Comparison of ENCODE assay signal across 10 mouse cellular contexts in the genomic region with DNA sequence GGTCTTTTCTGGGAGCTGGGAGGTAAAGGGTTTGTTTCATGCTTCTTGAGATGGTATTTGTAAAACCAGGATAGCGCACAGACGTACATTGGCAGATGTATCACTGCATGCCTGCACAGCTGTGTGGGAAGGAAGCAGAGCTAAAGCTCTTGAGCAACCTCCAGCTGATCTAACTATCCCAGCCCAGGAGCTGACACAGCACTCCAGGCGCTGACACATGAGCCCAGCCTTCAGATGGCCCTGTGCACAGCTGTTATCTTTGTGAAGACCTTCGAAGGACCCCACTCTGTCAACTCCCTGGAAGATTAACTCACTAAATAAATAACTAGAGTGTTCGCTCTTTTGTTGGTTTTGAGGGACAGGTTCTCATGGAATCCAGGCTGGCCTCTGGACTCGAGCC. TPM values are rescaled to one million over a fixed set of nuclear protein-coding genes. Genes with fewer than 3 reads are reported as not detected.
A peak's percentile ranks its signal among the peaks of the same experiment; 100 is the strongest.
DNase-seq lines count a peak whose midpoint lies in the region; ATAC-seq lines count a peak whose summit lies in the region.
"Had no signal": no experiment of that assay in that cellular context is flagged by ENCODE, and none has a peak within 500 bp of the region (broad histone marks: within the 10 kb centered on the region; RNA-seq: fewer than 3 reads in every experiment).

No protein-coding gene starts in this region.

- H3K27me3 ChIP-seq in hindbrain, embryonic 10.5 days (ENCODE audit: insufficient read depth, poor library complexity, severe bottlenecking): no peaks in the 10 kb centered on the region
- no peaks in the 10 kb centered on the region for H3K27me3 ChIP-seq in hindbrain, embryonic 13.5 days
- no peaks in the 10 kb centered on the region for H3K27me3 ChIP-seq in kidney, embryonic 15.5 days
- H3K27me3 ChIP-seq in forebrain, embryonic 12.5 days: no peaks in the 10 kb centered on the region
- H3K27me3 ChIP-seq: embryonic facial prominence, embryonic 13.5 days had no signal

- H3K36me3 ChIP-seq in hindbrain, embryonic 10.5 days: no peaks in the 10 kb centered on the region
- no peaks in the 10 kb centered on the region for H3K36me3 ChIP-seq in hindbrain, embryonic 13.5 days
- H3K36me3 ChIP-seq in kidney, embryonic 15.5 days: no peaks in the 10 kb centered on the region
- H3K36me3 ChIP-seq in macrophage (ENCODE audit: inconsistent target): no peaks in the 10 kb centered on the region
- H3K36me3 ChIP-seq in forebrain, embryonic 12.5 days (replicated peaks): no peaks in the 10 kb centered on the region
- H3K36me3 ChIP-seq: embryonic facial prominence, embryonic 13.5 days; midbrain, embryonic 12.5 days had no signal

- no peaks in the 10 kb centered on the region for H3K79me2 ChIP-seq in macrophage (ENCODE audit: inconsistent target)

- H3K4me1 ChIP-seq in hindbrain, embryonic 10.5 days (replicated peaks): peaks cover 5% of the 10 kb centered on the region
- H3K4me1 ChIP-seq in hindbrain, embryonic 13.5 days (replicated peaks): no peaks in the 10 kb centered on the region
- peaks cover 10% of the 10 kb centered on the region for H3K4me1 ChIP-seq in kidney, embryonic 15.5 days
- 0 out of 2 replicates have a peak, but pooled peaks cover 4% of the 10 kb centered on the region for H3K4me1 ChIP-seq in forebrain, embryonic 12.5 days
- H3K4me1 ChIP-seq: midbrain, embryonic 12.5 days had no signal

- H3K9ac ChIP-seq in hindbrain, embryonic 13.5 days: no peak overlapping the region
- H3K9ac ChIP-seq in kidney, embryonic 15.5 days: no peak overlapping the region
- no peak overlapping the region for H3K9ac ChIP-seq in forebrain, embryonic 12.5 days
- H3K9ac ChIP-seq: embryonic facial prominence, embryonic 13.5 days; midbrain, embryonic 12.5 days had no signal

- no peak for ATAC-seq in hindbrain, embryonic 13.5 days (ENCODE audit: low FRiP score)
- ATAC-seq in kidney, embryonic 15.5 days (replicated peaks; ENCODE audit: low FRiP score): peak; percentile 89
- ATAC-seq in forebrain, embryonic 12.5 days (ENCODE audit: low FRiP score): no peak

- intact Hi-C loops in gastrocnemius, postnatal 14 days (cut with DNase I; ENCODE audit: low total_unique reads): no loop called here

- H3K4me3 ChIP-seq in hindbrain, embryonic 10.5 days: no peak overlapping the region
- H3K4me3 ChIP-seq in hindbrain, embryonic 13.5 days: no peak overlapping the region
- no peak overlapping the region for H3K4me3 ChIP-seq in kidney, embryonic 15.5 days (replicated peaks)
- H3K4me3 ChIP-seq in macrophage (ENCODE audit: inconsistent target): no peak overlapping the region
- no peak overlapping the region for H3K4me3 ChIP-seq in forebrain, embryonic 12.5 days (replicated peaks)
- H3K4me3 ChIP-seq: embryonic facial prominence, embryonic 13.5 days; midbrain, embryonic 12.5 days had no signal

- no peaks in the 10 kb centered on the region for H3K9me3 ChIP-seq in hindbrain, embryonic 10.5 days
- H3K9me3 ChIP-seq in hindbrain, embryonic 13.5 days: no peaks in the 10 kb centered on the region
- no peaks in the 10 kb centered on the region for H3K9me3 ChIP-seq in kidney, embryonic 15.5 days (replicated peaks)
- no peaks in the 10 kb centered on the region for H3K9me3 ChIP-seq in forebrain, embryonic 12.5 days
- H3K9me3 ChIP-seq: embryonic facial prominence, embryonic 13.5 days; midbrain, embryonic 12.5 days had no signal

- DNase-seq in hindbrain, embryonic 10.5 days (ENCODE audit: low spot score): peak; percentile 14
- DNase-seq in gastrocnemius, postnatal 14 days: peak; percentile 41
- no peak for DNase-seq in urinary bladder, postnatal 10 days (ENCODE audit: low spot score)
- no peak for DNase-seq in spleen, postnatal 14 days (ENCODE audit: low spot score in 2 of 2)

- 64% methylated on average over 6 of the region's 6 CpGs for WGBS in hindbrain, embryonic 10.5 days
- 73% methylated on average over 6 of the region's 6 CpGs for WGBS in hindbrain, embryonic 13.5 days
- 31% methylated on average over 6 of the region's 6 CpGs for WGBS in kidney, embryonic 15.5 days
- WGBS in macrophage (ENCODE audit: missing documents): 30% methylated on average over 6 of the region's 6 CpGs
- WGBS in forebrain, embryonic 12.5 days: 73% methylated on average over 6 of the region's 6 CpGs

- no peak overlapping the region for H3K4me2 ChIP-seq in hindbrain, embryonic 13.5 days
- no peak overlapping the region for H3K4me2 ChIP-seq in kidney, embryonic 15.5 days
- H3K4me2 ChIP-seq in forebrain, embryonic 12.5 days: no peak overlapping the region
- H3K4me2 ChIP-seq: embryonic facial prominence, embryonic 13.5 days; midbrain, embryonic 12.5 days had no signal

- H3K27ac ChIP-seq in hindbrain, embryonic 10.5 days: 0 out of 2 replicates have a peak overlapping the region, but pooled peaks have one; percentile 12
- no peak overlapping the region for H3K27ac ChIP-seq in hindbrain, embryonic 13.5 days
- H3K27ac ChIP-seq in kidney, embryonic 15.5 days: 0 out of 2 replicates have a peak overlapping the region, but pooled peaks have one; percentile 32
- peak overlapping the region; percentile 83 for H3K27ac ChIP-seq in macrophage
- no peak overlapping the region for H3K27ac ChIP-seq in forebrain, embryonic 12.5 days
- H3K27ac ChIP-seq: embryonic facial prominence, embryonic 13.5 days; midbrain, embryonic 12.5 days had no signal

RNA-seq across cellular contexts. Expression of a gene that starts 48.4 kb away (rescaled TPM):
- polyA plus RNA-seq in hindbrain, embryonic 10.5 days (2016; fragmentation: Nextera tagmentation; extraction: Ambion mirVana): 12.1 and 12.8 TPM in 2 replicates
- polyA plus RNA-seq in hindbrain, embryonic 13.5 days (2015; fragmentation: Nextera tagmentation; extraction: Ambion mirVana): 22.8 and 23.5 TPM in 2 replicates
- total RNA-seq in gastrocnemius, postnatal 14 days (2021): 10 to 100 TPM; 19.7 to 43.0 TPM
- polyA plus RNA-seq in kidney, embryonic 15.5 days (2015; fragmentation: Nextera tagmentation; extraction: Ambion mirVana): 18.4 and 21.1 TPM in 2 replicates
- total RNA-seq in macrophage (2018; cell fraction: chromatin; rRNA removed): 10 to 100 TPM in 13 of 26 experiments, 1 to 10 TPM in 13; 1.4 to 26.4 (median 9.4) TPM
- total RNA-seq in macrophage (2018; cell fraction: cytosol; rRNA removed): 10 to 100 TPM in 18 of 26 experiments, 1 to 10 TPM in 8; 4.0 to 71.2 (median 27.5) TPM
- total RNA-seq in macrophage (2018; cell fraction: nucleus; rRNA removed): 10 to 100 TPM in 17 of 26 experiments, 1 to 10 TPM in 9; 3.9 to 70.1 (median 22.0) TPM
- polyA plus RNA-seq in macrophage (2018): 25.2 to 65.7 TPM (median 58.6 TPM) in 3 replicates
- 31.1 and 31.9 TPM in 2 replicates for polyA plus RNA-seq in forebrain, embryonic 12.5 days (2016; fragmentation: Nextera tagmentation; extraction: Ambion mirVana)

Comparison
In these comparisons a context has a peak if more than half of its experiments do, and no peak if none do; other contexts are left out.
1. H3K27ac ChIP-seq: peak in hindbrain, embryonic 10.5 days (single experiment), kidney, embryonic 15.5 days (single experiment) and macrophage (single experiment); none in hindbrain, embryonic 13.5 days (single experiment) and forebrain, embryonic 12.5 days (single experiment).
2. DNase-seq: peak in hindbrain, embryonic 10.5 days (single experiment) and gastrocnemius, postnatal 14 days (single experiment); none in urinary bladder, postnatal 10 days (single experiment) and spleen, postnatal 14 days (0 of 2).